Mouse (Mus musculus) erythroblast, embryonic 14.5 days (primary cell): ENCODE data around the gene Rnf149.

ENCODE experiments used
- GATA1 ChIP-seq: IDR thresholded peaks from 2 replicates; pipeline ENCODE4 v1.6.1; 2012; ENCODE audit warnings: low read length, inconsistent platforms, mixed read lengths
- TAL1 ChIP-seq: IDR thresholded peaks from 3 replicates; pipeline ENCODE4 v1.6.1; 2012; ENCODE audit warnings: low read length, inconsistent platforms, mixed read lengths

- no peak for TF ChIP-seq GATA1
- no peak for TF ChIP-seq TAL1
Measured at GRCm38 (mm10) chr1:39563161-39563560, 14.0 kb downstream of the Rnf149 start.
